Mouse (Mus musculus): ENCODE data around the gene Tax1bp3.

GRCm38 (mm10) chr11:73187231-73187630 lies 10.3 kb downstream of the Tax1bp3 start:
- TF ChIP-seq POLR2A (IDR thresholded peaks at IDR 0.05; ENCODE audit: low read depth, low read length) (no peak), CTCF (conservative IDR thresholded peaks at IDR 0.05; ENCODE audit: insufficient read depth, insufficient read length, low read depth, low read length) (no peak)

All from kidney, adult 2 months (tissue).